Mouse (Mus musculus): ENCODE results near the gene Cbr2. TPM values are rescaled to one million over a fixed set of nuclear protein-coding genes. Genes with fewer than 3 reads are reported as not detected.

Gene Cbr2
- total and polyA plus RNA-seq, 3 experiments = not detected

DNA sequence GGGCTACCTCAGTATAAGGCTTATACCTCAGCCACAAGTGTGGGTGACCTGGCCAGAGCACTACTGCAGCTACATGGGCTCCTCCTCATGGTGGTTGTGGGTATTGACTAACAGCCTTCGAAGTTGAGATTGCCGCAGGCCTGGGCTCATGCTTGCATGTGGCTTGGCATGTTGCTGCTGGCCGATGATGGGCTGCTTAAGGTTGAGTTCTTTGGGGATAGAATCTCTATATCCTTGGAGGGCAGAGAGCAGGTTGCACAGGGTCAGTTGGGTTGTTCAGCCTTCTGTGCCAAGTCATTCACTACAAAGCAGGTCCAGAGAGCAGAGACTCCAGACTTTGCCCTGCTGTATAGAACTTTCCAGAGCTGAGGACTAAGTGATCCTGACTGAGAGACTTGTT lies 52.0 kb downstream of the Cbr2 start:
- H3K4me3 ChIP-seq (ENCODE audit: control insufficient read depth in 1 of 2, insufficient read depth in 1 of 2, low read depth in 2 of 2, low read length in 2 of 2) = no peak overlapping the region
- no peak overlapping the region for H3K27ac ChIP-seq (ENCODE audit: control insufficient read depth, low read depth, low read length)
- no peaks in the 10 kb centered on the region for H3K79me2 ChIP-seq (ENCODE audit: control insufficient read depth, insufficient read depth, low read length, poor library complexity)
- DNase-seq (ENCODE audit: low read depth, low spot score) = peak; percentile 44
- TF ChIP-seq ZNF384 (IDR thresholded peaks at IDR 0.05; ENCODE audit: low read depth, low read length) = no peak
- no peak for TF ChIP-seq UBTF (IDR thresholded peaks at IDR 0.05; ENCODE audit: borderline replicate concordance, insufficient read depth, low read depth, low read length)
- peak; percentile 60 for TF ChIP-seq SMC3 (IDR thresholded peaks at IDR 0.05; ENCODE audit: low read depth, low read length)
- TF ChIP-seq CHD1 (IDR thresholded peaks at IDR 0.05; ENCODE audit: low read depth, low read length) = no peak
- TF ChIP-seq MAFK (IDR thresholded peaks at IDR 0.05; ENCODE audit: borderline replicate concordance, low read depth, low read length) = no peak
- TF ChIP-seq NRF1 (IDR thresholded peaks at IDR 0.05; ENCODE audit: insufficient read depth, low read depth, low read length, poor library complexity, severe bottlenecking) = no peak
- TF ChIP-seq KAT2A (conservative IDR thresholded peaks at IDR 0.05; ENCODE audit: low read depth, low read length) = no peak
- no peak for TF ChIP-seq ZKSCAN1 (IDR thresholded peaks at IDR 0.05; ENCODE audit: low read depth, low read length)
- no peak for TF ChIP-seq HCFC1 (IDR thresholded peaks at IDR 0.05; ENCODE audit: low read depth, low read length)
- no peak for TF ChIP-seq RCOR1 (IDR thresholded peaks at IDR 0.05; ENCODE audit: low read depth, low read length)
- peak; percentile 45 for TF ChIP-seq RAD21 (IDR thresholded peaks at IDR 0.05; ENCODE audit: low read depth, low read length)
- TF ChIP-seq CTCF (IDR thresholded peaks at IDR 0.05 in 2 of 3, conservative IDR thresholded peaks at IDR 0.05 in 1 of 3; ENCODE audit: control insufficient read depth in 1 of 3, insufficient read depth in 1 of 3, low read depth in 2 of 3, low read length in 3 of 3, poor library complexity in 1 of 3, severe bottlenecking in 1 of 3) = peak; percentile 26 to 50 (median 27); a peak in 4 of 6 replicates
- TF ChIP-seq TAL1 (IDR thresholded peaks at IDR 0.05; ENCODE audit: low read length) = no peak
- TF ChIP-seq ETS1 (IDR thresholded peaks at IDR 0.05; ENCODE audit: low read depth, low read length) = no peak
- no peak for TF ChIP-seq MXI1 (IDR thresholded peaks at IDR 0.05; ENCODE audit: low read depth, low read length)
- no peak overlapping the region for H3K9ac ChIP-seq (ENCODE audit: control insufficient read depth, low read depth, low read length, poor library complexity, severe bottlenecking)
- peaks cover 0 to 2% of the 10 kb centered on the region in 2 experiments; a peak in 2 of 4 replicates for H3K36me3 ChIP-seq (ENCODE audit: control insufficient read depth in 1 of 2, insufficient read depth in 2 of 2, low read length in 2 of 2)
- H3K27me3 ChIP-seq (ENCODE audit: control insufficient read depth in 1 of 2, insufficient read depth in 2 of 2, low read length in 2 of 2) = no peaks in the 10 kb centered on the region
- no peaks in the 10 kb centered on the region for H3K4me1 ChIP-seq (ENCODE audit: control insufficient read depth in 1 of 2, insufficient read depth in 2 of 2, low read length in 2 of 2)
- H3K9me3 ChIP-seq (replicated peaks; ENCODE audit: insufficient read depth, low read length) = no peaks in the 10 kb centered on the region

Other genes with a start within 250 kb of the Cbr2 start
- gene Mrpl12, start 247.5 kb downstream of the Cbr2 start, total RNA-seq (2012; rRNA removed) = 401 and 457 TPM in 2 replicates
- gene Mrpl12, start 247.5 kb downstream of the Cbr2 start, polyA plus RNA-seq (2012; ENCODE audit: insufficient read depth in 1 of 2, insufficient read length in 2 of 2, low read depth in 1 of 2, low replicate concordance in 2 of 2, missing spikeins in 1 of 2) = 100 to 1,000 TPM; 374 to 461 TPM
- gene Slc25a10, start 240.3 kb downstream of the Cbr2 start, total RNA-seq (2012; rRNA removed) = 40.4 and 52.0 TPM in 2 replicates
- gene Slc25a10, start 240.3 kb downstream of the Cbr2 start, polyA plus RNA-seq (2012; ENCODE audit: insufficient read depth in 1 of 2, insufficient read length in 2 of 2, low read depth in 1 of 2, low replicate concordance in 2 of 2, missing spikeins in 1 of 2) = 10 to 100 TPM in 1 of 2 experiments, not detected in 1; 53.6 TPM
- not detected in 2 replicates for gene Gcgr, start 201.4 kb downstream of the Cbr2 start, total RNA-seq (2012; rRNA removed)
- gene Gcgr, start 201.4 kb downstream of the Cbr2 start, polyA plus RNA-seq (2012; ENCODE audit: insufficient read depth in 1 of 2, insufficient read length in 2 of 2, low read depth in 1 of 2, low replicate concordance in 2 of 2, missing spikeins in 1 of 2) = not detected
- 27.2 and 36.6 TPM in 2 replicates for gene Mcrip1, start 182.4 kb downstream of the Cbr2 start, total RNA-seq (2012; rRNA removed)
- gene Mcrip1, start 182.4 kb downstream of the Cbr2 start, polyA plus RNA-seq (2012; ENCODE audit: insufficient read depth in 1 of 2, insufficient read length in 2 of 2, low read depth in 1 of 2, low replicate concordance in 2 of 2, missing spikeins in 1 of 2) = 10 to 100 TPM in 1 of 2 experiments, not detected in 1; 83.5 TPM
- not detected in 2 replicates for gene Ppp1r27, start 181.0 kb downstream of the Cbr2 start, total RNA-seq (2012; rRNA removed)
- not detected for gene Ppp1r27, start 181.0 kb downstream of the Cbr2 start, polyA plus RNA-seq (2012; ENCODE audit: insufficient read depth in 1 of 2, insufficient read length in 2 of 2, low read depth in 1 of 2, low replicate concordance in 2 of 2, missing spikeins in 1 of 2)
- 625 and 639 TPM in 2 replicates for gene P4hb, start 158.9 kb downstream of the Cbr2 start, total RNA-seq (2012; rRNA removed)
- 1,000 to 10,000 TPM in 1 of 2 experiments, 100 to 1,000 TPM in 1; 563 to 1,152 TPM for gene P4hb, start 158.9 kb downstream of the Cbr2 start, polyA plus RNA-seq (2012; ENCODE audit: insufficient read depth in 1 of 2, insufficient read length in 2 of 2, low read depth in 1 of 2, low replicate concordance in 2 of 2, missing spikeins in 1 of 2)
- gene Arhgdia, start 150.5 kb downstream of the Cbr2 start, total RNA-seq (2012; rRNA removed) = 364 and 367 TPM in 2 replicates
- gene Arhgdia, start 150.5 kb downstream of the Cbr2 start, polyA plus RNA-seq (2012; ENCODE audit: insufficient read depth in 1 of 2, insufficient read length in 2 of 2, low read depth in 1 of 2, low replicate concordance in 2 of 2, missing spikeins in 1 of 2) = 100 to 1,000 TPM; 601 to 821 TPM
- gene Alyref, start 133.7 kb downstream of the Cbr2 start, total RNA-seq (2012; rRNA removed) = 1,072 and 1,078 TPM in 2 replicates
- gene Alyref, start 133.7 kb downstream of the Cbr2 start, polyA plus RNA-seq (2012; ENCODE audit: insufficient read depth in 1 of 2, insufficient read length in 2 of 2, low read depth in 1 of 2, low replicate concordance in 2 of 2, missing spikeins in 1 of 2) = 100 to 1,000 TPM in 1 of 2 experiments, not detected in 1; 600 TPM
- 97.3 and 130 TPM in 2 replicates for gene Anapc11, start 133.7 kb downstream of the Cbr2 start, total RNA-seq (2012; rRNA removed)
- gene Anapc11, start 133.7 kb downstream of the Cbr2 start, polyA plus RNA-seq (2012; ENCODE audit: insufficient read depth in 1 of 2, insufficient read length in 2 of 2, low read depth in 1 of 2, low replicate concordance in 2 of 2, missing spikeins in 1 of 2) = 100 to 1,000 TPM in 1 of 2 experiments, not detected in 1; 120 TPM
- 0.27 and 0.62 TPM in 2 replicates for gene Npb, start 123.6 kb downstream of the Cbr2 start, total RNA-seq (2012; rRNA removed)
- 1 to 10 TPM in 1 of 2 experiments, not detected in 1; 1.7 TPM for gene Npb, start 123.6 kb downstream of the Cbr2 start, polyA plus RNA-seq (2012; ENCODE audit: insufficient read depth in 1 of 2, insufficient read length in 2 of 2, low read depth in 1 of 2, low replicate concordance in 2 of 2, missing spikeins in 1 of 2)
- 71.8 and 86.7 TPM in 2 replicates for gene Pcyt2, start 114.2 kb downstream of the Cbr2 start, total RNA-seq (2012; rRNA removed)
- gene Pcyt2, start 114.2 kb downstream of the Cbr2 start, polyA plus RNA-seq (2012; ENCODE audit: insufficient read depth in 1 of 2, insufficient read length in 2 of 2, low read depth in 1 of 2, low replicate concordance in 2 of 2, missing spikeins in 1 of 2) = 10 to 100 TPM in 1 of 2 experiments, not detected in 1; 87.3 TPM
- 61.6 and 78.2 TPM in 2 replicates for gene Sirt7, start 106.9 kb downstream of the Cbr2 start, total RNA-seq (2012; rRNA removed)
- 10 to 100 TPM in 1 of 2 experiments, not detected in 1; 72.3 TPM for gene Sirt7, start 106.9 kb downstream of the Cbr2 start, polyA plus RNA-seq (2012; ENCODE audit: insufficient read depth in 1 of 2, insufficient read length in 2 of 2, low read depth in 1 of 2, low replicate concordance in 2 of 2, missing spikeins in 1 of 2)
- 26.5 and 29.7 TPM in 2 replicates for gene Mafg, start 98.5 kb downstream of the Cbr2 start, total RNA-seq (2012; rRNA removed)
- 100 to 1,000 TPM in 1 of 2 experiments, 10 to 100 TPM in 1; 54.0 to 113 TPM for gene Mafg, start 98.5 kb downstream of the Cbr2 start, polyA plus RNA-seq (2012; ENCODE audit: insufficient read depth in 1 of 2, insufficient read length in 2 of 2, low read depth in 1 of 2, low replicate concordance in 2 of 2, missing spikeins in 1 of 2)
- gene Pycr1, start 88.3 kb downstream of the Cbr2 start, total RNA-seq (2012; rRNA removed) = 2.6 and 7.1 TPM in 2 replicates
- 10 to 100 TPM in 1 of 2 experiments, not detected in 1; 15.3 TPM for gene Pycr1, start 88.3 kb downstream of the Cbr2 start, polyA plus RNA-seq (2012; ENCODE audit: insufficient read depth in 1 of 2, insufficient read length in 2 of 2, low read depth in 1 of 2, low replicate concordance in 2 of 2, missing spikeins in 1 of 2)
- gene Myadml2, start 84.0 kb downstream of the Cbr2 start, total RNA-seq (2012; rRNA removed) = not detected in 2 replicates
- gene Myadml2, start 84.0 kb downstream of the Cbr2 start, polyA plus RNA-seq (2012; ENCODE audit: insufficient read depth in 1 of 2, insufficient read length in 2 of 2, low read depth in 1 of 2, low replicate concordance in 2 of 2, missing spikeins in 1 of 2) = not detected
- gene Notum, start 70.9 kb downstream of the Cbr2 start, total RNA-seq (2012; rRNA removed) = not detected in 2 replicates
- gene Notum, start 70.9 kb downstream of the Cbr2 start, polyA plus RNA-seq (2012; ENCODE audit: insufficient read depth in 1 of 2, insufficient read length in 2 of 2, low read depth in 1 of 2, low replicate concordance in 2 of 2, missing spikeins in 1 of 2) = not detected
- gene Aspscr1, start 59.1 kb downstream of the Cbr2 start, total RNA-seq (2012; rRNA removed) = 31.9 and 36.2 TPM in 2 replicates
- gene Aspscr1, start 59.1 kb downstream of the Cbr2 start, polyA plus RNA-seq (2012; ENCODE audit: insufficient read depth in 1 of 2, insufficient read length in 2 of 2, low read depth in 1 of 2, low replicate concordance in 2 of 2, missing spikeins in 1 of 2) = 10 to 100 TPM in 1 of 2 experiments, not detected in 1; 72.5 TPM
- gene Cenpx, start 18.4 kb downstream of the Cbr2 start, total RNA-seq (2012; rRNA removed) = 140 and 141 TPM in 2 replicates
- gene Cenpx, start 18.4 kb downstream of the Cbr2 start, polyA plus RNA-seq (2012; ENCODE audit: insufficient read depth in 1 of 2, insufficient read length in 2 of 2, low read depth in 1 of 2, low replicate concordance in 2 of 2, missing spikeins in 1 of 2) = 100 to 1,000 TPM in 1 of 2 experiments, not detected in 1; 206 TPM
- gene Lrrc45, start 18.2 kb downstream of the Cbr2 start, total RNA-seq (2012; rRNA removed) = 26.5 and 45.1 TPM in 2 replicates
- gene Lrrc45, start 18.2 kb downstream of the Cbr2 start, polyA plus RNA-seq (2012; ENCODE audit: insufficient read depth in 1 of 2, insufficient read length in 2 of 2, low read depth in 1 of 2, low replicate concordance in 2 of 2, missing spikeins in 1 of 2) = 10 to 100 TPM in 1 of 2 experiments, not detected in 1; 31.0 TPM
- gene Rac3, start 10.6 kb downstream of the Cbr2 start, total RNA-seq (2012; rRNA removed) = 7.8 and 12.0 TPM in 2 replicates
- gene Rac3, start 10.6 kb downstream of the Cbr2 start, polyA plus RNA-seq (2012; ENCODE audit: insufficient read depth in 1 of 2, insufficient read length in 2 of 2, low read depth in 1 of 2, low replicate concordance in 2 of 2, missing spikeins in 1 of 2) = 10 to 100 TPM in 1 of 2 experiments, not detected in 1; 13.1 TPM
- gene Dcxr, start 4.8 kb downstream of the Cbr2 start, total RNA-seq (2012; rRNA removed) = 12.0 and 14.1 TPM in 2 replicates
- 10 to 100 TPM in 1 of 2 experiments, not detected in 1; 12.2 TPM for gene Dcxr, start 4.8 kb downstream of the Cbr2 start, polyA plus RNA-seq (2012; ENCODE audit: insufficient read depth in 1 of 2, insufficient read length in 2 of 2, low read depth in 1 of 2, low replicate concordance in 2 of 2, missing spikeins in 1 of 2)
- 190 and 206 TPM in 2 replicates for gene Hmga1b, start 30.7 kb upstream of the Cbr2 start, total RNA-seq (2012; rRNA removed)
- 100 to 1,000 TPM in 1 of 2 experiments, not detected in 1; 633 TPM for gene Hmga1b, start 30.7 kb upstream of the Cbr2 start, polyA plus RNA-seq (2012; ENCODE audit: insufficient read depth in 1 of 2, insufficient read length in 2 of 2, low read depth in 1 of 2, low replicate concordance in 2 of 2, missing spikeins in 1 of 2)
- gene Rfng, start 52.1 kb upstream of the Cbr2 start, total RNA-seq (2012; rRNA removed) = 10.9 and 12.7 TPM in 2 replicates
- gene Rfng, start 52.1 kb upstream of the Cbr2 start, polyA plus RNA-seq (2012; ENCODE audit: insufficient read depth in 1 of 2, insufficient read length in 2 of 2, low read depth in 1 of 2, low replicate concordance in 2 of 2, missing spikeins in 1 of 2) = 10 to 100 TPM in 1 of 2 experiments, not detected in 1; 40.7 TPM
- 206 and 266 TPM in 2 replicates for gene Gps1, start 52.2 kb upstream of the Cbr2 start, total RNA-seq (2012; rRNA removed)
- 100 to 1,000 TPM; 173 to 219 TPM for gene Gps1, start 52.2 kb upstream of the Cbr2 start, polyA plus RNA-seq (2012; ENCODE audit: insufficient read depth in 1 of 2, insufficient read length in 2 of 2, low read depth in 1 of 2, low replicate concordance in 2 of 2, missing spikeins in 1 of 2)
- 190 and 203 TPM in 2 replicates for gene Dus1l, start 64.3 kb upstream of the Cbr2 start, total RNA-seq (2012; rRNA removed)
- 100 to 1,000 TPM in 1 of 2 experiments, not detected in 1; 171 TPM for gene Dus1l, start 64.3 kb upstream of the Cbr2 start, polyA plus RNA-seq (2012; ENCODE audit: insufficient read depth in 1 of 2, insufficient read length in 2 of 2, low read depth in 1 of 2, low replicate concordance in 2 of 2, missing spikeins in 1 of 2)
- 317 and 342 TPM in 2 replicates for gene Fasn, start 92.4 kb upstream of the Cbr2 start, total RNA-seq (2012; rRNA removed)
- gene Fasn, start 92.4 kb upstream of the Cbr2 start, polyA plus RNA-seq (2012; ENCODE audit: insufficient read depth in 1 of 2, insufficient read length in 2 of 2, low read depth in 1 of 2, low replicate concordance in 2 of 2, missing spikeins in 1 of 2) = 100 to 1,000 TPM; 256 to 313 TPM
- gene Ccdc57, start 200.8 kb upstream of the Cbr2 start, total RNA-seq (2012; rRNA removed) = 4.4 and 5.3 TPM in 2 replicates
- gene Ccdc57, start 200.8 kb upstream of the Cbr2 start, polyA plus RNA-seq (2012; ENCODE audit: insufficient read depth in 1 of 2, insufficient read length in 2 of 2, low read depth in 1 of 2, low replicate concordance in 2 of 2, missing spikeins in 1 of 2) = 1 to 10 TPM in 1 of 2 experiments, not detected in 1; 7.4 TPM
- 570 and 748 TPM in 2 replicates for gene Slc16a3, start 216.4 kb upstream of the Cbr2 start, total RNA-seq (2012; rRNA removed)
- gene Slc16a3, start 216.4 kb upstream of the Cbr2 start, polyA plus RNA-seq (2012; ENCODE audit: insufficient read depth in 1 of 2, insufficient read length in 2 of 2, low read depth in 1 of 2, low replicate concordance in 2 of 2, missing spikeins in 1 of 2) = 100 to 1,000 TPM in 1 of 2 experiments, 10 to 100 TPM in 1; 85.7 to 610 TPM